Mouse (Mus musculus): ENCODE data around the gene Xirp2. TPM values are rescaled to one million over a fixed set of nuclear protein-coding genes. Genes with fewer than 3 reads are reported as not detected.
"Not testable (repeated sequence)": the region's sequence is repeated elsewhere in the genome, so short reads cannot be mapped to it uniquely, and the experiment has no call there.

Gene Xirp2
- 0.01 TPM in 1 of 2 replicates, not detected in the other for polyA plus RNA-seq (2014; fragmentation: Nextera tagmentation; extraction: Ambion mirVana)

- no peaks in the 10 kb centered on the region for H3K4me1 ChIP-seq (ENCODE audit: control insufficient read depth, insufficient read depth, low read length)
- H3K4me2 ChIP-seq (replicated peaks; ENCODE audit: low read depth, low read length), result no peak within 1 kb of the TSS
- WGBS, result 71% methylated on average over 3 of the region's 3 CpGs
- H3K9ac ChIP-seq (ENCODE audit: low read depth, low read length), result no peak within 1 kb of the TSS
- no peaks in the 10 kb centered on the region for H3K27me3 ChIP-seq (ENCODE audit: control insufficient read depth, insufficient read depth, low read length)
- H3K36me3 ChIP-seq (ENCODE audit: control insufficient read depth, insufficient read depth, low read length), result no peaks in the 10 kb centered on the region
- no peak within 1 kb of the TSS for H3K4me3 ChIP-seq (ENCODE audit: low read length)
- ATAC-seq (ENCODE audit: low FRiP score, low TSS enrichment), result no peak
- no peaks in the 10 kb centered on the region for H3K9me3 ChIP-seq (ENCODE audit: control insufficient read depth, low read length)
- no peak within 1 kb of the TSS for H3K27ac ChIP-seq (ENCODE audit: low read depth, low read length)
These were observed at the start of gene Xirp2 for GRCm38 (mm10) chr2:67445780-67446179. Gene Xirp2 (plus strand): TSS chr2:67446002.

GRCm38 (mm10) chr2:67413425-67413824 lies 32.4 kb upstream of the Xirp2 start, which contains the start of gene Gm21830:
Gene Gm21830 (plus strand): TSS chr2:67413725.
- ATAC-seq (ENCODE audit: low FRiP score, low TSS enrichment), result not testable (repeated sequence)
- WGBS, result no CpG with 5 or more reads among the region's 1 CpGs

GRCm38 (mm10) chr2:67420853-67421252 lies 24.9 kb upstream of the Xirp2 start:
- Histone ChIP-seq H3K4me3 (ENCODE audit: low read length) (no peak overlapping the region), H3K4me1 (ENCODE audit: control insufficient read depth, insufficient read depth, low read length) (no peaks in the 10 kb centered on the region), H3K9ac (ENCODE audit: low read depth, low read length) (no peak overlapping the region), H3K9me3 (ENCODE audit: control insufficient read depth, low read length) (no peaks in the 10 kb centered on the region), H3K36me3 (ENCODE audit: control insufficient read depth, insufficient read depth, low read length) (no peaks in the 10 kb centered on the region), H3K27me3 (ENCODE audit: control insufficient read depth, insufficient read depth, low read length) (no peaks in the 10 kb centered on the region), H3K27ac (ENCODE audit: low read depth, low read length) (no peak overlapping the region), H3K4me2 (replicated peaks; ENCODE audit: low read depth, low read length) (no peak overlapping the region)
- ATAC-seq (ENCODE audit: low FRiP score, low TSS enrichment), result no peak

More at GRCm38 (mm10) chr2:67413425-67413824, 32.4 kb upstream of the Xirp2 start, which contains the start of gene Gm21830:
- H3K4me3 ChIP-seq (ENCODE audit: low read length); H3K4me2 ChIP-seq (replicated peaks; ENCODE audit: low read depth, low read length); H3K27me3 ChIP-seq (ENCODE audit: control insufficient read depth, insufficient read depth, low read length); H3K9me3 ChIP-seq (ENCODE audit: control insufficient read depth, low read length); H3K9ac ChIP-seq (ENCODE audit: low read depth, low read length); H3K27ac ChIP-seq (ENCODE audit: low read depth, low read length); H3K36me3 ChIP-seq (ENCODE audit: control insufficient read depth, insufficient read depth, low read length); H3K4me1 ChIP-seq (ENCODE audit: control insufficient read depth, insufficient read depth, low read length): not testable (repeated sequence)

- H3K36me3 ChIP-seq (ENCODE audit: control insufficient read depth, insufficient read depth, low read length), result no peaks in the 10 kb centered on the region
- 73% methylated on average over 1 of the region's 1 CpGs for WGBS
- no peaks in the 10 kb centered on the region for H3K9me3 ChIP-seq (ENCODE audit: control insufficient read depth, low read length)
- H3K27me3 ChIP-seq (ENCODE audit: control insufficient read depth, insufficient read depth, low read length), result no peaks in the 10 kb centered on the region
- H3K4me1 ChIP-seq (ENCODE audit: control insufficient read depth, insufficient read depth, low read length), result no peaks in the 10 kb centered on the region
- H3K27ac ChIP-seq (ENCODE audit: low read depth, low read length), result no peak overlapping the region
- no peak overlapping the region for H3K4me3 ChIP-seq (ENCODE audit: low read length)
- no peak overlapping the region for H3K4me2 ChIP-seq (replicated peaks; ENCODE audit: low read depth, low read length)
- no peak overlapping the region for H3K9ac ChIP-seq (ENCODE audit: low read depth, low read length)
- no peak for ATAC-seq (ENCODE audit: low FRiP score, low TSS enrichment)
These were observed 23.0 kb upstream of the Xirp2 start for GRCm38 (mm10) chr2:67422799-67423198.

- Histone ChIP-seq H3K9ac (ENCODE audit: low read depth, low read length) (no peak within 1 kb of the TSS), H3K27ac (ENCODE audit: low read depth, low read length) (no peak within 1 kb of the TSS), H3K4me3 (ENCODE audit: low read length) (no peak within 1 kb of the TSS), H3K4me1 (ENCODE audit: control insufficient read depth, insufficient read depth, low read length) (no peaks in the 10 kb centered on the region), H3K27me3 (ENCODE audit: control insufficient read depth, insufficient read depth, low read length) (no peaks in the 10 kb centered on the region), H3K9me3 (ENCODE audit: control insufficient read depth, low read length) (no peaks in the 10 kb centered on the region), H3K36me3 (ENCODE audit: control insufficient read depth, insufficient read depth, low read length) (no peaks in the 10 kb centered on the region), H3K4me2 (replicated peaks; ENCODE audit: low read depth, low read length) (no peak within 1 kb of the TSS)
- WGBS, result 54% methylated on average over 2 of the region's 2 CpGs
- ATAC-seq (ENCODE audit: low FRiP score, low TSS enrichment), result no peak
These were observed 12.7 kb upstream of the Xirp2 start, which contains the start of gene Gm26727 for GRCm38 (mm10) chr2:67433081-67433480. Gene Gm26727 (minus strand): TSS chr2:67433181.

- no peak for ATAC-seq (ENCODE audit: low FRiP score, low TSS enrichment)
- Histone ChIP-seq H3K9me3 (ENCODE audit: control insufficient read depth, low read length) (no peaks in the 10 kb centered on the region), H3K36me3 (ENCODE audit: control insufficient read depth, insufficient read depth, low read length) (no peaks in the 10 kb centered on the region), H3K4me1 (ENCODE audit: control insufficient read depth, insufficient read depth, low read length) (no peaks in the 10 kb centered on the region), H3K4me3 (ENCODE audit: low read length) (no peak overlapping the region), H3K4me2 (replicated peaks; ENCODE audit: low read depth, low read length) (no peak overlapping the region), H3K27ac (ENCODE audit: low read depth, low read length) (no peak overlapping the region), H3K27me3 (ENCODE audit: control insufficient read depth, insufficient read depth, low read length) (no peaks in the 10 kb centered on the region), H3K9ac (ENCODE audit: low read depth, low read length) (no peak overlapping the region)
- 88% methylated on average over 8 of the region's 8 CpGs for WGBS
These were observed 7.5 kb upstream of the Xirp2 start for GRCm38 (mm10) chr2:67438309-67438708.

GRCm38 (mm10) chr2:67446772-67447171 lies 970 bp downstream of the Xirp2 start:
- Histone ChIP-seq H3K9me3 (ENCODE audit: control insufficient read depth, low read length) (no peaks in the 10 kb centered on the region), H3K9ac (ENCODE audit: low read depth, low read length) (no peak overlapping the region), H3K4me3 (ENCODE audit: low read length) (no peak overlapping the region), H3K27me3 (ENCODE audit: control insufficient read depth, insufficient read depth, low read length) (no peaks in the 10 kb centered on the region), H3K36me3 (ENCODE audit: control insufficient read depth, insufficient read depth, low read length) (no peaks in the 10 kb centered on the region), H3K4me2 (replicated peaks; ENCODE audit: low read depth, low read length) (no peak overlapping the region), H3K27ac (ENCODE audit: low read depth, low read length) (no peak overlapping the region), H3K4me1 (ENCODE audit: control insufficient read depth, insufficient read depth, low read length) (no peaks in the 10 kb centered on the region)
- WGBS, result 64% methylated on average over 1 of the region's 1 CpGs
- no peak for ATAC-seq (ENCODE audit: low FRiP score, low TSS enrichment)

- Histone ChIP-seq H3K4me2 (replicated peaks; ENCODE audit: low read depth, low read length) (no peak overlapping the region), H3K4me3 (ENCODE audit: low read length) (no peak overlapping the region), H3K9ac (ENCODE audit: low read depth, low read length) (no peak overlapping the region), H3K9me3 (ENCODE audit: control insufficient read depth, low read length) (no peaks in the 10 kb centered on the region), H3K36me3 (ENCODE audit: control insufficient read depth, insufficient read depth, low read length) (no peaks in the 10 kb centered on the region), H3K27ac (ENCODE audit: low read depth, low read length) (no peak overlapping the region), H3K27me3 (ENCODE audit: control insufficient read depth, insufficient read depth, low read length) (no peaks in the 10 kb centered on the region), H3K4me1 (ENCODE audit: control insufficient read depth, insufficient read depth, low read length) (no peaks in the 10 kb centered on the region)
- WGBS, result 71% methylated on average over 12 of the region's 12 CpGs
- ATAC-seq (ENCODE audit: low FRiP score, low TSS enrichment), result no peak
These were observed 1.4 kb downstream of the Xirp2 start for GRCm38 (mm10) chr2:67447206-67447605.

GRCm38 (mm10) chr2:67460857-67461256 lies 15.1 kb downstream of the Xirp2 start:
- no peaks in the 10 kb centered on the region for H3K9me3 ChIP-seq (ENCODE audit: control insufficient read depth, low read length)
- no peak overlapping the region for H3K27ac ChIP-seq (ENCODE audit: low read depth, low read length)
- no peak overlapping the region for H3K4me3 ChIP-seq (ENCODE audit: low read length)
- ATAC-seq (ENCODE audit: low FRiP score, low TSS enrichment), result no peak
- H3K4me2 ChIP-seq (replicated peaks; ENCODE audit: low read depth, low read length), result no peak overlapping the region
- H3K9ac ChIP-seq (ENCODE audit: low read depth, low read length), result no peak overlapping the region
- H3K27me3 ChIP-seq (ENCODE audit: control insufficient read depth, insufficient read depth, low read length), result no peaks in the 10 kb centered on the region
- H3K4me1 ChIP-seq (ENCODE audit: control insufficient read depth, insufficient read depth, low read length), result no peaks in the 10 kb centered on the region
- WGBS, result 89% methylated on average over 3 of the region's 3 CpGs
- no peaks in the 10 kb centered on the region for H3K36me3 ChIP-seq (ENCODE audit: control insufficient read depth, insufficient read depth, low read length)
